Mouse (Mus musculus) skeletal muscle tissue, adult 2 months (tissue): ENCODE results near the gene D630039A03Rik.

ENCODE experiments used
- DNase-seq: peaks from one replicate; pipeline ENCODE4 v3.0.0-alpha.2; 2012; ENCODE audit warnings: low read depth, low spot score

Gene D630039A03Rik

DNA sequence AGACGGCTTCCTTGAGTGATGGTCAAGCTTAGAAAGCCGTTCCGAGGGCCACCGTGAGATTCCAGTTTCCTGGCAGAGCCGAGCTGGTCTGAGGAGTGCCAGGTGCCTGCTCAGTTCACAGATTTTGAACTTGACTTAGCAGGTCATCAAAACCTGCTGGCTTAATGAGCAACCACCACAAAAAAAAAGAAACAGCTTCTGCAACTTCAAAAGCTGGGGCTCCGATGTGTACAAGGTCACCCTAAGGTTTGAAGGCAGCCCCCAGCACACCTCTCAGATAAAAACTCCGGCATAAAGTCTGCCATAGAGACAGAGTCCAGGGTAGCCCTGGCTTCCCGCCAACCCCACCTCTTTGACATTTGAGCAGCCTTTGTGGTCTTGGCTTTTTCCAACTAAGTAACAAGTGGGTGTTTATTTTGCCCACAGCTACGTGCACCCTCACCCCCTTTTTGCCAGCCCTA is at the start of gene D630039A03Rik:
TSS of gene D630039A03Rik (minus strand) at position 97 of the 461 bp plus-strand sequence.
- no peak for DNase-seq

DNA sequence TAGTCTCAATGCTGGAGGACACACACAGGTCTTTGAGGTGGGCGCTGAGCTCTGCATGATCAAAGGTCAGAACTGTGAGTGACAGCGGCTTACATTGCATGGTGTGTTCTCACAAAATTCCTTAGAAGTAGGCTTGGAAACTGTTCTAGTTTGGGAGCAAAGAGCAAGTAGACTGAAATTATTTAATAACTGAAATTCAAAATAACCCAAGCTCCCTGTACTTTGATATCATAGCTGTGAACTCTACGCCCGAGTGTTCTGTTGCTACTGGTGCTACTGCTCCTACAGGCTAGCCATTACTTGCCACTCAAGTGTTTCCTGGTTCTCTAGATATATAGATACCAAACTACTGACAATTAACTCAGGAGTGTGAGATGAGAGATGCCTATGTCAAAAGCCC is 49.4 kb upstream of the D630039A03Rik start:
- DNase-seq, result no peak

DNA sequence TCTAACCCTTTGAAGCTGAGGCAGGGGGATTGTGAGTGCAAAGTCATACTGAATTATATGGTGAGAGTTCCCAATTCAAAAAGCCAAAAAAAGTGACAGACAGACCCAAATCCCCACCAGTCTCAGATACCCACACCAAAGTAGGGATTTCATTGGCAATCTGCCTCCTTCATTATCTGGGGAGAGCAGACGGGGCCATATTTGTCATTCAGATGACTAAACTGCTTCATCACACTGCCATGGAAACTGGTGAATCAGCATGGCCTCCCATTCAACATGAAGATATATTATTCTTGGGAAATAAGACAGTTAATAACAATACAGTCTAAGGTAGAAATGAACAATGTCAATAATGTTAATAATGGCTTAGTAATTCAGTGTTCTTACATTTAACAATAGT is 48.0 kb upstream of the D630039A03Rik start:
- no peak for DNase-seq

DNA sequence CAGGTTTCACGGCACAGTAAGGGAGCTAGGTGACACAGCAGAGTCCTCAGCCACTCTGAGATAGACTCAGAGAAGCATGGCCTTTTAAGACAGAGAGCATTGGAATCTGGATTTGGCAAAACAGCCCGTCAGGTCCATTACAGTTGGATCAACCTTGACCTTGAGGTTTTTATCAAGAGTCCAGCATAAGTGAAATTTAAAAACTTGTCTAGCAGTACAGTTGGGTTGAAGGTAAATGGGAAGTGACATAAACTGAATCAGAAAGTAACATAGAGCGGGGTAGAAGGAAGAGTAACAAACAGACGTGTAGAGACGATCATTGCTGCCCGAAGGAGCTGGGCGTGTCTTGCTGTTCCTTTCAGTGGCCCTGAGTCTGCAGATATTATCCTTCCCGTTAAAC is 43.0 kb upstream of the D630039A03Rik start:
- no peak for DNase-seq

DNA sequence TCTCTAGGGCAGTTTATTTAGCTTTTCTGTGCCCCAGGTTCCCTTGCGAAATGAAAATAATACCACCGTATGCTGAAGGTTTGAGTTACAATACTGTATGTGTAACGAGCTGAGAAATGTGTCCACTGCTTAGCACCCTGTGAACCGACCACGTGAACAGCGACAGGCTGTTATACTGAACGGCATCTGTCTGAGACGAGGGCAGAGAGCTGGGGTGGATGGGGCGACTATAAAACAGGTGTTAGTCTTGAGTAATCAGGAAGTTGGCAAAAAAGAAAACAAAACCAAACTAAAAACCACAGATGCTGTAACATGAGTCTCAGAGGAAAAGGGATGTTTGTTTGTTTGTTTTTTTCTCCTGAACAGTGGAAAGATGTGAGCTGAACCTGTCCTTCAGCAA is 42.0 kb upstream of the D630039A03Rik start:
- no peak for DNase-seq

DNA sequence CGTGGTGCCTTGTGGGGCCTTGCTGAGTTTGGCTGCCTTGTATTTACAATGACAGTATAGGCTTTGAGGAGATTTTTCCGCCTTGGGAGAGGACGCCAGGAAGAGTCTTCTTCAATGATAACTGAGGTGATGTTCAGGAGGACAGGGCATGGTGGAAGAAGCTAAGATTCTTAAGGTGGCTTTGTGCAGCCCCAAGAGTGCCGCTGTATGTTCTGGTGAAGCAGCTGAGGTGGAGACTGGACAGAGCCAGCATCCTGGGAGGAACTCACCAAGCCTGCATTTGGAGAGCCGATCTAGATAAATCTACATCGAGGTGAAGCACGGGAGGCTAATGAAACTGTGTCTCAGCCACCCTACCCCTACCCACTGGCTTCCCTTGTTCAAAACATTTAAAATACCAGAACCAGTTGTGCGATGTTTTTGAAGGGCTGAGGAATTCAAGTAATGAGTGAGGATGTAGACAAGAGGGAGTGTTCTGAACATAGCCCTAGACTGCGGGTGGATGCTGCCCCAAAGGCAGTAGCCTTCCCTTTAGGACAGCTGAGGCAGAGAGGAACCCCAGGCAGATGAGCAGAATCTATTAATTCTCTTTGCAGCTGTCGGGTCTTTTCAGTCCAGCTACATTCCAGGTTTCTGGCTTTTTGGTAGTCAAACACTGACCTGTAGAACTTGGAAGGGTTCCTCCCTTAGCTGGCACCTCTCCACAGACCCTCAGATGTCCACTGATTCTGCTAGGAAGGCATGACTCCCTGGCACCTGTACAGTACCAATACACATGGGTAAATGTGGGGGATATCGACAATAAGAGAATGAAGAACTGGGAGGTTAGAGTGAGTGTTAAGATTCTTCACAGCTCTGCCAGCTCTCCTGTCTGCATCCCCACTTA is 41.3 kb upstream of the D630039A03Rik start:
- no peak for DNase-seq

DNA sequence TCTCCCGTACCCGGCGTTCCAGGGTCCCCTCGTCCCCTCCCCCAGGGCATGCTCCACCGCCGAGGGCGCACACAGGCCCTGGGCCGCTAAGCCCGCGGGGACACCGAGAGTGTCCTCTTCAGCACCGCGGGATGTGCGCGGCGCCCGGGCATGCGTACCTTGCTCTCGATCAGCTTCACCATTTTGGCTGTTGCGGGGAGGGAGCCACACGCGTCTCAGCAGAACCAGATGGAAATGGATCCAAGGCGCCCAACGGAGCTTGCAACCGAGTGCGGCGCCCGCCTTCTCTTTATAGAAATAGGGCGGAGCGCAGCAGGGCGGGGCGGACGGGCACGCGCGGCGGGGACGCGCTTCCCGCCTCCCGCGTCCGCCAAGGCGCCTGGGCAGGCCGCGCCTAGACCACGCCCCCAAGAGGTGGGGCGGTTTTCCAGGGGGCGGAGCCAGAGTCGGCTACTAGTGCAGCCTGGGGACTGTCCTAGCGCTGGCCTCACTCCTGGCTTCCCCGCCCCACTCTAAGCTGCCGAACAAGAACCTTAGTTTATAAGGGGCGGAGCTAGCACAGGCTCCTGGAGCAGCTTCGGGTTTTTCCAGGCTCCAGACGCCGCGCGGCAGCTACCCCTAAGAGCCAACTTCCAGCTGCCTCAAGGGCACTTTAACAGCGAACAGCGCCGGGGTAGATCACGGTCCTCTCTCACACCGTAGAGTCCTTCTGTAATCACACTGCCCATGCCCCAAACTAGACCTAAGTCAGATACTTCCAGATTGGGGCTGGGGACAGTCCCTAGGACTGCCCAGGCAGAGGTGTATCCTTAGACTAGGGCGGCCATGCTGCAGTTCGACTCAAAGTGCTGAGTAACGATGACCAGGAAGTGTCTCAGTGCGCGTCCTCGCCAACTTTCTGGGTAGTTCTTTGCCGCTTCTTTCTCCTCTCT is 40.2 kb upstream of the D630039A03Rik start, which contains the start of gene Txn1:
TSS of gene Txn1 (minus strand) at position 383 of the 932 bp plus-strand sequence.
- DNase-seq, result peak; percentile 99

DNA sequence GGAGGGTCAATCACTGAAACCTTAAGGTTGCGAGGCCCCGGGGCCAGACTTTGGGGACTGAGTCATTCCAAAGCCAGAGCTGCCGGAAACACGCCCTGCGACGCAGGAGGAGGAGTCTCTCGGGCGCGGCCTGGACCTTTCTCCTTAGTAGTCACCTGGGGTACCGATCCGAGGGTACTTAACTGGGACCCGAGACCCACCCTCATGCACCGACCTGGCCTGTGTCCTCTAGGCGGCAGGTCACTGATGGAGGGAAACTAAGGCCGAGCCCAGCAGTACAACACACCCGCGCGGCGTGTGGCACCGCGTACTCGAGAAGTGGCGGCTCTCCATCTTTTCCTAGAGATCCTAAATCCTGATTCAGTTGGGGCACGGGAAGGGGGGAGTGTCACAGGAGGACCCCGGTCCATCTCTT is 39.5 kb upstream of the D630039A03Rik start:
- peak; percentile 40 for DNase-seq

DNA sequence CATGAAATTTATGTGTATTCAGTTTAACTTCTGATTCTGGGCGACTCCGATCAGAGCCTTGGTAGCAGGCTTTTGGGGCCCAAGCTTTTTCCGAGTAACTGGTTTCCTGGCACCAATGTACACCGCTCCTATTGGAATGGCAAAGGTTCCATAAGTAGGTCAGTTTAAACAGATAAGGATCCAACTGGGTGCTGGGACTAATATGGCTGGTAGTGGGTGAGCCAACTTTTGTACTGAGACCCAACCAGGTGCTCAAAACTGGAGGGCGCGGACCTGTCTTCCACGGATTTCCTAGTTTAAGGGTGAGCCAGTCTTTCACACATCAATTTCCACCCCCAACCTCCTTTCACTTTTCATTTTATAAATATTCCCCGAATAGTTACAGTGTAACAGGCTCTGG is 38.9 kb upstream of the D630039A03Rik start:
- no peak for DNase-seq

DNA sequence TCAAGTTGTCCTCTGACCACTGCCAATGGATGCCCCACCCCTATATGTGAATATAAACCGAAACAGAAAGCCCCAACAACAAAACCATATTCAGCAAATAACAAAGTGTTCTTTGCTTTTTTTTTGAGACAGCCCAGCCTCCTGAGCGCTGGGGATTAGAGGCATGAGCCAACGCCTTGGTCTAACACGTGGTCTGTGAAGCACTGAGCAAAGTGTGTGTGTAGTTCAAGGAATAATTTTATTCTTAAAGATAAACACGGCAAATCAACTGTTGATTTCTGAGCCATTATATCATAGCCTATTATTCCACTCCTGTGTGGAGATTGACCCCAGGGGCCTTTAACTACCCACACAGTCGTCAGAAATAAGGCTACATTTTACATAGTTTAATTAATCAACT is 38.5 kb upstream of the D630039A03Rik start:
- DNase-seq, result peak; percentile 36

DNA sequence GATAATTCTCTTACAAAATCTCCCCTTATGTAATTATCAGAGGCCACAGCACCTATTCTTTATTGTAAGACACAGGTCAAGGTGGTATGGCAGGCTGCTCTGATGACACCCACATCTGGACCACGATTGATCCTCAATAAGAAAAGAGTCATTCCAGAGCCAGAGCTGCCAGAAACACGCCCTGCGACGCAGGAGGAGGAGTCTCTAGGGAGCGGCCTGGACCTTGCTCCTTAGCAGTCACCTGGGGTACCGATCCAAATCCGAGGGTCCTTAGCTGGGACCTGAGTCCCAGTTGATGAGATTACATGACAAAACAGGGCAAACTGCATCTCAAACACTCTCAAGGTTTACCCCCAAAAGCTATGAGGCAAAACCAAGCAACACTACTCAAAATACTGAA is 37.7 kb upstream of the D630039A03Rik start:
- no peak for DNase-seq

DNA sequence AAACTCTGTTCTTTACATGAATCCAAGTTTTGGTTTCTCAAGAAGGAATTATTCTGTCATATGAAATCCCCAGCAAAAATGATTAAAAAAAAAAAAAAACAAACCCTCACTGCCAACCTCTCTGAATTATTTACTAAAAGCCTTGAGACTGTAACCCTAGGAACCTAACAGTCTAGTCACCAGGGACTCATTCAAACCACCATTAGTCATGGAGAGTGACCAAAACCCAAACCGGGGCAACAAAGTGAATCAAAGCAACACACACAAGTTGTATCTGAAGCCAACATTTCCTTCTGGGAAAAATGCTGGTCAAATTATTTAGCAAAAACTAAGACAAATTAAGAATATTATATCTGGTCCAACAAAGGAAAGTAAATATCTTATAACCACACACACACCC is 36.8 kb upstream of the D630039A03Rik start:
- peak; percentile 54 for DNase-seq

DNA sequence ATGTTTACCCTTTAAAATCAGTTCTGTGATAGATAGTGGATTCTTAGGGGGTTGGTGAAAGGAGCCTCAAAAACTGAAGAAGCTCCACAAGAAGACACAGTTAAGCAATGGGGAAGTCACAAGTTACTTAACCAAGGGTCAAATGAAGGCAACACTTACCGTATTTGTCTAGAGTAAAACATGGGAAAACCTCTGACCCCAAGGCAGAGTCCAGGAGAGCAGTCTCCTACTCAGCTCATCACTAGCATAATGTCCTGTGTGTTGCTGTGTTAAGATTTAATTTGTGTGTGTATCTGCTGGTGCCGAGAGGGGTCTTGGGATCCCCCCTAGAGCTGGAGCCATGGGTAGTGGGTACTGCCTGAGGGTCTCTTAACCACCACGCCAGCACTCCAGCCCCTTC is 36.3 kb upstream of the D630039A03Rik start:
- DNase-seq, result no peak

DNA sequence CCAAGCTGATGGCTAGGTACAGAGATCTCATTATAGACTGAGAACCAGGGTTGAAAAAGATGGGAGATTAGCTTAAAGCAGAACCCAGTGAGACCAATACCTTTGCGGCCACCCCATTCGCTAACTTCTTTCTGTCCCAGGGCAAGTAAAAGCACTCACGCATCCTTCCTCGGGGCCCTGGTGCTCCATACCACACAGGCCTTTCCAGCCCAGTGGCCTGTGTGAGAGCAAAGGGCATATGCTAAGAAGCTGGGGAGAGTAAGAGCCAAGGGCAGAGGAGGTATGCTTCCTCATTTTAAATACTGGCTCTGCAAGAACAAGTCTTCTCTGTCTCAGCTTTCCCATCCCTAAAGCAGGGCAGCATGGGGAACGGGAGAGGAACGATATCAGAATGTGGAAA is 33.8 kb upstream of the D630039A03Rik start:
- DNase-seq, result no peak

DNA sequence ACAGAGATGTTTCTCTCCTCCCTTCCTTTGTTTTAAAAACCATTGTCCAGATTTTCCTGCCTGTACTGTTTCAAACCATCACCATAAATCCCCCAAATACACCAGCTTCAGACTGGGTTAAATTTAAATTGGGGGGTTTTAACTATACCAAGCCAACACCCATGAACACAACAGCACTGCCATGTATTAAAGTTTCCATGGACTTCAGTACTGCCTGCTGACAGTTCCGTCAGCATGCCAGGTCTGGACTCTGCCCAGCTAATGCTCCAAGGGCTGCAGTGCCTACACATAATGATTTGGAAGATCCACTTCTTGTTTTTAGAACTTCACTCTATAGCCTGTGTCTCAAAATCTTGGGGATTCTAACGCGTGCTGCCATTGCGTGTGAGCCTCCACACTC is 31.4 kb upstream of the D630039A03Rik start:
- DNase-seq, result no peak

DNA sequence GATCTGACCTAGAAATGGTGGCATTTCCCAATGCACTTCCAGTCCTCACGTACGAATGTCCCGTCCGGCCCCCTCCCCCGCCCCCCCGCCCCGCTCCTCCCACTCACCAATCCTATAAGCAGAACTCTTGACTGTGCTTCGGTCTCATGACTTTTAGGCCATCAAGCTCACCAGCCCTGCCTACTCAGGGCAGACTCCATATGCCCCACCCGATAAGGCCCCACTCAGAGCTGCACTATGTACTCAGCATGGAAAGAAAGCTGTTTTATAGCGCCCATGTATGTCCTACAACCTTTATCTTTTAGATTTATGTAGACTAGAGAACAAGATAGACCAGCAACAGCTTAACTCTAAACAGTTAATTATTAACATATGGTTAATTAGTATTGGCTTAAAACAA is 30.9 kb upstream of the D630039A03Rik start:
- no peak for DNase-seq

DNA sequence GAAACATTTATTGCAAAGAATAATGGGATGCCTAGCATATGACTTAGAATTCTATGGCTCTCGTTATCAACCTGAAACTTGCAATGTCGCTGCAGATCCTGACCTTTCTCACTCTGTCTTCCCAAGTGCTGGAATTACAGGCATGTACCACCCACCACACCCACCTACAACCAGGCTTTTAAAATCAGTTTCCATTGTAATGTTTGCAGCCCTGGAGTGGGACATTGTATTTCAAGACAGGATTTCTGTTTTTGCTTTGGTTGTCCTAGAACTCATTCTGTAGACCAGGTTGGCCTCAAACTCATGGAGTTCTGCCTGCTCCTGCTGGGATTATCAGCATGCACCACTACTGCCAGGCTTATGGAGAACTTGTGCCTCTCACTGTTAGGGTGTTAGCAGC is 26.8 kb upstream of the D630039A03Rik start:
- no peak for DNase-seq

DNA sequence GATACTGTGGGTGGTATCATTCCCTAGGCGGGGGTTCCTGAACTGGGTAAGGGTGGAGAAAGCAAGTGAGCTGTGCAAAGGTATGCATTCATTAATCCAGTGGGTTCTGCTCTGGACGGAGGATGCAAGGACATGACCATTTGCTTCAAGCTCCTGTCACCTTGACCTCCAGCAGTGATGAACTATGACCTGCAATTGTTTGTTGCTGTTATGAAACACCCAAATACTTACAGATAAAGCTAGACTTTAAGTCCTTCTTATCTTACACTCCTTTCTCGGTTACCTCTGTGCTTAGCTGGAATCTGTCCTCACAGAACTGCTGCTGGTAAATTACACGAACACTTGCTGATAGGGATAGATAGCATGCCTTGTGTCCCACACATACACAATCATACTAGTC is 24.5 kb upstream of the D630039A03Rik start:
- no peak for DNase-seq

DNA sequence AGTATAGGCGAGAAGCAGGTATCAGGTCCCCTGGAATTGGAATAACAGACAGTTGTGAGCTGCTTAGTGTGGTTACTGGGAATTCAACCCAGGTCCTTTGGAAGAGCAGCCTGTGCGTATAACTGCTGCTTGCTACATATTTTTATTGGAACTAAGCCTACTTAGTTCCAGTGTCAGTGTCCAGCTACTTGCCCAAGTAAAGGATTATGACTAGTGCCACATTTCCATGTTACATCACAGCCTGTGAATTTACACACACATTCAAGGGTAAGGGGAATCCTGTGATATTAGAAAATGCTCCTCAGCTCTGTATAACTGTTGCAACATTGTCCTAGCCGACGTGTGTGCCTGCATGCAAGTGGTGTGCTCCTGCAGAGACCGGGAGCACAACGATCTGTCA is 21.2 kb upstream of the D630039A03Rik start:
- no peak for DNase-seq

DNA sequence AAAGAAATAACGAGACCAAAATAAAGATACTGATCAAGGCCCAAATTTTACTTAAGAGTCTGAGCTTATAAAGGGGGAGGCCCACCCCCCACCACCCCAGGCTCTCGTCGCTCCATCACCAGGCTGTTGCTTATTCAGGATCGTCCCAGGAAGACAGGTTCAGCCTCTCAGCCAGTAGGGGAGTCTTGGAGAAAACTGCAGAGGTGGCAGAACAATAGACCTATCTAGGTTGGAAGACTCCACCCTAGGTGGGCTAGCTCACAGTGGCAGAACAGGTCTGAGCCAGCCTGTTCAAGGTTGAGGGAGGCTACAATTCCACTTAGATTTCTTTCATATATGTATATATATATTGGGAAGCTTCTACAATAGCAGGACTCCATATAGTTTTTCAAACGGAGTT is 18.1 kb upstream of the D630039A03Rik start:
- DNase-seq, result no peak

DNA sequence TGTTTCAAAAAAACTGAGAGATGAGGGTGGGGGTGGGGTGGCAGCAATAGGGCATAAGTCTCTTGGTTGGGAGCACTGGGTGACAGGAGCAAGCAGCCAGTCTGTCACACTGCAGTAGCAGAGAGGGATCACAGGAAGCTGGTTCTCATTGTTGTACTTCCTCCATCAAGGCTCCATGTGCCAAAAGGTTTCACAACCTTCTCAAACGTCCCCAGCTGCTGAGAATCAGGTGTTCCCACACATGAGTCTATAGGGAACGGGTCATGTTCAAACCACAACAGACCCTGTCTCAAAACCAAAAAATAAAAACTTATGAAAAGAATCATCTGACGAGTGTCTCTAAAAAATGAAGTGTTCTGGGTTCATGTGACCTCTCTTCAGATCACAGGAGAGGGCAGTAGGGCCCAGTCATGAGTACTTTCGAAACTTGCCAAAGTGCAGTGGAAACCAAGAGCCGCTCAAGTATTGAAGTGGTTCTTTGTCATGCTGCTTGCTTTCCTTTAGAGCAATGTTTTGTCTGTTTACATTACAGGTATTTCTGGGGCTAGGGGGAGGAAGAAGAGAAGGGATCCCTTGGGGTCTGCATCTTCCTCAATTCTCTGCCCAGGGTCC is 14.6 kb upstream of the D630039A03Rik start:
- no peak for DNase-seq
